Mouse (Mus musculus) midbrain, embryonic 10.5 days (tissue): ENCODE measurements around the gene 1700086D15Rik. TPM values are rescaled to one million over a fixed set of nuclear protein-coding genes. Genes with fewer than 3 reads are reported as not detected.

ENCODE experiments used
- DNase-seq: peaks from one replicate; pipeline ENCODE4 v3.0.0-alpha.2; 2017; ENCODE audit warnings: low spot score
- H3K27ac ChIP-seq: fragments of 300-500 bp; sonication (generic); replicated peaks from 2 replicates; pipeline ENCODE4 v1.5.1; 2016; ENCODE audit warnings: mild to moderate bottlenecking
- H3K27me3 ChIP-seq: fragments of 300-500 bp; sonication (generic); 2 replicates; pipeline ENCODE4 v1.6.1; 2016; ENCODE audit warnings: low read depth, mild to moderate bottlenecking; ENCODE audit not compliant: poor library complexity, severe bottlenecking
- H3K36me3 ChIP-seq: fragments of 300-500 bp; sonication (generic); 2 replicates; pipeline ENCODE4 v1.6.1; 2016; ENCODE audit warnings: mild to moderate bottlenecking, moderate library complexity
- H3K4me1 ChIP-seq: fragments of 300-500 bp; sonication (generic); 2 replicates; pipeline ENCODE4 v1.6.1; 2016
- H3K4me3 ChIP-seq: fragments of 300-500 bp; sonication (generic); 2 replicates; pipeline ENCODE4 v1.5.1; 2016; ENCODE audit warnings: mild to moderate bottlenecking, moderate library complexity
- H3K9me3 ChIP-seq: fragments of 300-500 bp; sonication (generic); replicated peaks from 2 replicates; pipeline ENCODE4 v1.6.1; 2016; ENCODE audit warnings: mild to moderate bottlenecking
- WGBS: fragments of 180-500 bp; shearing (Covaris S2); methylation state at CpG from one replicate; pipeline ENCODE4 v1.1.7; 2016; 5-methylcytosine and 5-hydroxymethylcytosine counted together
- polyA plus RNA-seq: library from polyadenylated mRNA; unstranded; fragments of >200 nt; fragmentation: Nextera tagmentation; extraction: Ambion mirVana; gene quantifications from 2 replicates; pipeline ENCODE4 v1.2.1, GENCODE M21; 2016

Gene 1700086D15Rik
- polyA plus RNA-seq, 1 experiment from 2014 or later, result 0.11 TPM

- Histone ChIP-seq H3K9me3 (no peaks in the 10 kb centered on the region), H3K27me3 (no peaks in the 10 kb centered on the region), H3K27ac (peak overlapping the region; percentile 59), H3K4me3 (no peak overlapping the region), H3K4me1 (peaks cover 31% of the 10 kb centered on the region), H3K36me3 (no peaks in the 10 kb centered on the region)
- DNase-seq, result no peak
- 68% methylated on average over 9 of the region's 9 CpGs for WGBS
These were observed 33.1 kb downstream of the 1700086D15Rik start for GRCm38 (mm10) chr11:65126566-65126965.

GRCm38 (mm10) chr11:65124913-65125418 lies 34.7 kb downstream of the 1700086D15Rik start:
- Histone ChIP-seq H3K4me1 (peaks cover 31% of the 10 kb centered on the region), H3K4me3 (no peak overlapping the region), H3K27ac (peak overlapping the region; percentile 24; the same call in 1 of the 2 replicates), H3K36me3 (no peaks in the 10 kb centered on the region), H3K9me3 (no peaks in the 10 kb centered on the region), H3K27me3 (no peaks in the 10 kb centered on the region)
- 67% methylated on average over 8 of the region's 8 CpGs for WGBS
- DNase-seq, result peak; percentile 25

GRCm38 (mm10) chr11:65120276-65120675 lies 39.4 kb downstream of the 1700086D15Rik start:
- Histone ChIP-seq H3K9me3 (no peaks in the 10 kb centered on the region), H3K4me3 (no peak overlapping the region), H3K27me3 (no peaks in the 10 kb centered on the region), H3K36me3 (no peaks in the 10 kb centered on the region), H3K4me1 (peaks cover 11% of the 10 kb centered on the region), H3K27ac (no peak overlapping the region)
- whole genome bisulfite sequencing, result 77% methylated on average over 4 of the region's 4 CpGs
- DNase-seq, result no peak

GRCm38 (mm10) chr11:65115811-65116210 lies 43.9 kb downstream of the 1700086D15Rik start:
- Histone ChIP-seq H3K4me3 (no peak overlapping the region), H3K27ac (no peak overlapping the region), H3K36me3 (no peaks in the 10 kb centered on the region), H3K4me1 (peaks cover 15% of the 10 kb centered on the region), H3K9me3 (no peaks in the 10 kb centered on the region), H3K27me3 (no peaks in the 10 kb centered on the region)
- no peak for DNase-seq
- 87% methylated on average over 6 of the region's 6 CpGs for WGBS

- H3K27ac ChIP-seq, result no peak overlapping the region
- WGBS, result 60% methylated on average over 4 of the region's 4 CpGs
- no peak for DNase-seq
- H3K27me3 ChIP-seq, result no peaks in the 10 kb centered on the region
- no peaks in the 10 kb centered on the region for H3K36me3 ChIP-seq
- H3K4me3 ChIP-seq, result no peak overlapping the region
- H3K4me1 ChIP-seq, result peaks cover 28% of the 10 kb centered on the region
- H3K9me3 ChIP-seq, result no peaks in the 10 kb centered on the region
These were observed 47.6 kb downstream of the 1700086D15Rik start for GRCm38 (mm10) chr11:65112086-65112485.

GRCm38 (mm10) chr11:65111651-65112050 lies 48.0 kb downstream of the 1700086D15Rik start:
- Histone ChIP-seq H3K36me3 (no peaks in the 10 kb centered on the region), H3K4me1 (peaks cover 28% of the 10 kb centered on the region), H3K9me3 (no peaks in the 10 kb centered on the region), H3K4me3 (no peak overlapping the region), H3K27me3 (no peaks in the 10 kb centered on the region), H3K27ac (no peak overlapping the region)
- 65% methylated on average over 5 of the region's 5 CpGs for WGBS
- DNase-seq, result no peak

- Histone ChIP-seq H3K27ac (peak overlapping the region; percentile 67), H3K4me3 (no peak overlapping the region)
- WGBS, result 52% methylated on average over 10 of the region's 10 CpGs
These were observed 49.6 kb downstream of the 1700086D15Rik start for GRCm38 (mm10) chr11:65110058-65110457.

GRCm38 (mm10) chr11:65107734-65108171 lies 51.9 kb downstream of the 1700086D15Rik start:
- DNase-seq, result no peak
- Histone ChIP-seq H3K27me3 (no peaks in the 10 kb centered on the region), H3K27ac (peak overlapping the region; percentile 4; the same call in 1 of the 2 replicates), H3K9me3 (no peaks in the 10 kb centered on the region), H3K4me3 (no peak overlapping the region), H3K4me1 (peaks cover 28% of the 10 kb centered on the region), H3K36me3 (no peaks in the 10 kb centered on the region)
- 81% methylated on average over 5 of the region's 5 CpGs for WGBS

More at GRCm38 (mm10) chr11:65110058-65110457, 49.6 kb downstream of the 1700086D15Rik start:
- peak; percentile 25 for DNase-seq
- Histone ChIP-seq H3K27me3 (no peaks in the 10 kb centered on the region), H3K9me3 (no peaks in the 10 kb centered on the region), H3K36me3 (no peaks in the 10 kb centered on the region), H3K4me1 (peaks cover 28% of the 10 kb centered on the region)

GRCm38 (mm10) chr11:65107151-65107550 lies 52.5 kb downstream of the 1700086D15Rik start:
- H3K36me3 ChIP-seq, result no peaks in the 10 kb centered on the region
- H3K4me1 ChIP-seq, result peaks cover 27% of the 10 kb centered on the region
- H3K4me3 ChIP-seq, result no peak overlapping the region
- WGBS, result 75% methylated on average over 4 of the region's 4 CpGs
- DNase-seq, result no peak
- H3K27me3 ChIP-seq, result no peaks in the 10 kb centered on the region
- no peaks in the 10 kb centered on the region for H3K9me3 ChIP-seq
- no peak overlapping the region for H3K27ac ChIP-seq

- H3K4me1 ChIP-seq, result no peaks in the 10 kb centered on the region
- H3K27ac ChIP-seq, result no peak overlapping the region
- H3K4me3 ChIP-seq, result no peak overlapping the region
- H3K27me3 ChIP-seq, result no peaks in the 10 kb centered on the region
- DNase-seq, result no peak
- H3K36me3 ChIP-seq, result no peaks in the 10 kb centered on the region
- WGBS, result 96% methylated on average over 3 of the region's 3 CpGs
- no peaks in the 10 kb centered on the region for H3K9me3 ChIP-seq
These were observed 55.6 kb downstream of the 1700086D15Rik start for GRCm38 (mm10) chr11:65104076-65104475.

Other genes with a start within 250 kb of the 1700086D15Rik start
- gene Elac2, start 180.9 kb downstream of the 1700086D15Rik start, polyA plus RNA-seq, result 35.6 and 38.7 TPM in 2 replicates
- 3.8 and 4.5 TPM in 2 replicates for gene Arhgap44, start 3.1 kb upstream of the 1700086D15Rik start, polyA plus RNA-seq
- gene Myocd, start 110.1 kb upstream of the 1700086D15Rik start, polyA plus RNA-seq, result 1.6 and 1.8 TPM in 2 replicates